Mouse (Mus musculus) embryonic facial prominence, embryonic 14.5 days (tissue): ENCODE data around the gene Nlgn2. TPM values are rescaled to one million over a fixed set of nuclear protein-coding genes. Genes with fewer than 3 reads are reported as not detected.

ENCODE experiments used
- ATAC-seq: fragments of 200-750 bp; cut with Nextera tagmentation; 2 replicates; pipeline ENCODE4 v1.8.0; 2017; ENCODE audit warnings: low read depth, moderate number of reproducible peaks, moderate TSS enrichment
- DNase-seq: peaks from one replicate; pipeline ENCODE4 v3.0.0-alpha.2; 2015; ENCODE audit warnings: low spot score
- H3K27ac ChIP-seq: fragments of 300-500 bp; sonication (generic); replicated peaks from 2 replicates; pipeline ENCODE4 v1.5.1; 2014; ENCODE audit warnings: low read depth, mild to moderate bottlenecking, low read length, moderate library complexity
- H3K27me3 ChIP-seq: fragments of 300-500 bp; sonication (generic); replicated peaks from 2 replicates; pipeline ENCODE4 v1.6.1; 2014; ENCODE audit warnings: low read length; ENCODE audit not compliant: control insufficient read depth, insufficient read depth
- H3K36me3 ChIP-seq: fragments of 300-500 bp; sonication (generic); 2 replicates; pipeline ENCODE4 v1.6.1; 2014; ENCODE audit warnings: low read length, mixed read lengths; ENCODE audit not compliant: control insufficient read depth, insufficient read depth
- H3K4me1 ChIP-seq: fragments of 300-500 bp; sonication (generic); 2 replicates; pipeline ENCODE4 v1.6.1; 2014; ENCODE audit warnings: antibody characterized with exemption, low read length; ENCODE audit not compliant: control insufficient read depth, insufficient read depth
- H3K4me2 ChIP-seq: fragments of 300-500 bp; sonication (generic); 2 replicates; pipeline ENCODE4 v1.6.1; 2014; ENCODE audit warnings: low read depth, mild to moderate bottlenecking, low read length, moderate library complexity, mixed read lengths
- H3K4me3 ChIP-seq: fragments of 300-500 bp; sonication (generic); 2 replicates; pipeline ENCODE4 v1.5.1; 2014; ENCODE audit warnings: low read depth, mild to moderate bottlenecking, low read length
- H3K9ac ChIP-seq: fragments of 300-500 bp; sonication (generic); 2 replicates; pipeline ENCODE4 v1.6.1; 2014; ENCODE audit warnings: low read depth, mild to moderate bottlenecking, low read length, moderate library complexity, mixed read lengths
- H3K9me3 ChIP-seq: fragments of 300-500 bp; sonication (generic); 2 replicates; pipeline ENCODE4 v1.6.1; 2016; ENCODE audit warnings: low read length; ENCODE audit not compliant: control insufficient read depth
- WGBS: fragments of 180-500 bp; shearing (Covaris S2); extraction: QIAGEN DNeasy Blood & Tissue Kit; methylation state at CpG from one replicate; pipeline ENCODE4 v1.1.7; 2014; 5-methylcytosine and 5-hydroxymethylcytosine counted together
- polyA plus RNA-seq: library from polyadenylated mRNA; unstranded; fragments of >200 nt; fragmentation: Nextera tagmentation; extraction: Ambion mirVana; gene quantifications from 2 replicates; pipeline ENCODE4 v1.2.1, GENCODE M21; 2014

Gene Nlgn2
- polyA plus RNA-seq, 1 experiment from 2014 or later: 8.3 TPM

GRCm38 (mm10) chr11:69837952-69838713, 549 bp upstream of the Nlgn2 start, which contains the start of gene Tmem256:
Gene Tmem256, plus strand, starts transcription at chr11:69838514.
- peak within 1 kb of the TSS; percentile 81 for H3K9ac ChIP-seq
- no peaks in the 10 kb centered on the region for H3K9me3 ChIP-seq
- peak within 1 kb of the TSS; percentile 73 for H3K4me3 ChIP-seq
- WGBS: under 1% methylated on average over 28 of the region's 34 CpGs
- DNase-seq: peak; percentile 99
- H3K4me1 ChIP-seq: peaks cover 28% of the 10 kb centered on the region
- H3K27ac ChIP-seq: peak within 1 kb of the TSS; percentile 92
- peak; percentile 92 for ATAC-seq
- peak within 1 kb of the TSS; percentile 95 for H3K4me2 ChIP-seq
- peaks cover 9% of the 10 kb centered on the region for H3K36me3 ChIP-seq
- no peaks in the 10 kb centered on the region for H3K27me3 ChIP-seq

GRCm38 (mm10) chr11:69836703-69837576, 644 bp downstream of the Nlgn2 start:
- DNase-seq: peak; percentile 61
- peaks cover 28% of the 10 kb centered on the region for H3K4me1 ChIP-seq
- H3K4me2 ChIP-seq: peak overlapping the region; percentile 95
- peaks cover 20% of the 10 kb centered on the region for H3K36me3 ChIP-seq
- WGBS: 2% methylated on average over 37 of the region's 52 CpGs
- peak overlapping the region; percentile 92 for H3K27ac ChIP-seq
- peak overlapping the region; percentile 73 for H3K4me3 ChIP-seq
- H3K9me3 ChIP-seq: no peaks in the 10 kb centered on the region
- H3K27me3 ChIP-seq: no peaks in the 10 kb centered on the region
- H3K9ac ChIP-seq: peak overlapping the region; percentile 81
- ATAC-seq: no peak

- DNase-seq: no peak
- 6% methylated on average over 4 of the region's 4 CpGs for WGBS
- no peak for ATAC-seq
- Histone ChIP-seq H3K9me3 (no peaks in the 10 kb centered on the region), H3K4me3 (peak overlapping the region; percentile 73), H3K4me1 (peaks cover 28% of the 10 kb centered on the region), H3K36me3 (peaks cover 28% of the 10 kb centered on the region), H3K4me2 (peak overlapping the region; percentile 95), H3K27ac (peak overlapping the region; percentile 92; the same call in 1 of the 2 replicates), H3K27me3 (no peaks in the 10 kb centered on the region), H3K9ac (peak overlapping the region; percentile 81)
These were observed 1.6 kb downstream of the Nlgn2 start for GRCm38 (mm10) chr11:69835966-69836335.

- peaks cover 28% of the 10 kb centered on the region for H3K4me1 ChIP-seq
- ATAC-seq (no peak), DNase-seq (no peak)
- H3K9me3 ChIP-seq: no peaks in the 10 kb centered on the region
- H3K36me3 ChIP-seq: peaks cover 33% of the 10 kb centered on the region
- peak overlapping the region; percentile 95 for H3K4me2 ChIP-seq
- peak overlapping the region; percentile 30; the same call in 1 of the 2 replicates for H3K9ac ChIP-seq
- WGBS: 10% methylated on average over 9 of the region's 9 CpGs
- H3K4me3 ChIP-seq: peak overlapping the region; percentile 73
- no peak overlapping the region for H3K27ac ChIP-seq
- no peaks in the 10 kb centered on the region for H3K27me3 ChIP-seq
These were observed 2.1 kb downstream of the Nlgn2 start for GRCm38 (mm10) chr11:69835326-69835965.

- peaks cover 42% of the 10 kb centered on the region for H3K36me3 ChIP-seq
- peak overlapping the region; percentile 73 for H3K4me3 ChIP-seq
- H3K9ac ChIP-seq: peak overlapping the region; percentile 72
- ATAC-seq (no peak), DNase-seq (no peak)
- H3K27me3 ChIP-seq: no peaks in the 10 kb centered on the region
- peak overlapping the region; percentile 95 for H3K4me2 ChIP-seq
- 0 out of 2 replicates have a peak overlapping the region, but pooled peaks have one; percentile 36 for H3K27ac ChIP-seq
- peaks cover 25% of the 10 kb centered on the region for H3K4me1 ChIP-seq
- 15% methylated on average over 14 of the region's 48 CpGs for WGBS
- H3K9me3 ChIP-seq: no peaks in the 10 kb centered on the region
These were observed 3.5 kb downstream of the Nlgn2 start for GRCm38 (mm10) chr11:69834001-69834549.

GRCm38 (mm10) chr11:69833554-69833953, 4.0 kb downstream of the Nlgn2 start:
- H3K4me1 ChIP-seq: peaks cover 23% of the 10 kb centered on the region
- H3K9me3 ChIP-seq: no peaks in the 10 kb centered on the region
- H3K4me3 ChIP-seq: peak overlapping the region; percentile 73
- 50% methylated on average over 7 of the region's 8 CpGs for WGBS
- H3K36me3 ChIP-seq: peaks cover 43% of the 10 kb centered on the region
- DNase-seq: no peak
- H3K27me3 ChIP-seq: no peaks in the 10 kb centered on the region
- H3K27ac ChIP-seq: 0 out of 2 replicates have a peak overlapping the region, but pooled peaks have one; percentile 36
- peak overlapping the region; percentile 95 for H3K4me2 ChIP-seq
- H3K9ac ChIP-seq: peak overlapping the region; percentile 72
- no peak for ATAC-seq

GRCm38 (mm10) chr11:69828832-69829231, 8.8 kb downstream of the Nlgn2 start:
- Histone ChIP-seq H3K27me3 (no peaks in the 10 kb centered on the region), H3K36me3 (peaks cover 86% of the 10 kb centered on the region), H3K9ac (no peak overlapping the region), H3K27ac (no peak overlapping the region), H3K9me3 (no peaks in the 10 kb centered on the region), H3K4me2 (no peak overlapping the region), H3K4me3 (no peak overlapping the region), H3K4me1 (peaks cover 3% of the 10 kb centered on the region; the same call in 1 of the 2 replicates)
- 86% methylated on average over 5 of the region's 5 CpGs for WGBS
- ATAC-seq (no peak), DNase-seq (no peak)

GRCm38 (mm10) chr11:69823456-69823855, 14.1 kb downstream of the Nlgn2 start:
- Histone ChIP-seq H3K27ac (no peak overlapping the region), H3K9ac (no peak overlapping the region), H3K36me3 (peaks cover 44% of the 10 kb centered on the region), H3K4me1 (no peaks in the 10 kb centered on the region), H3K4me2 (no peak overlapping the region), H3K27me3 (no peaks in the 10 kb centered on the region), H3K4me3 (no peak overlapping the region), H3K9me3 (no peaks in the 10 kb centered on the region)
- no peak for ATAC-seq
- DNase-seq: no peak
- 79% methylated on average over 2 of the region's 2 CpGs for WGBS
